Mouse (Mus musculus) lung, postnatal 36 days (tissue): ENCODE measurements around the gene Ptov1.

ENCODE experiments used
- DNase-seq: peaks from one replicate; pipeline ENCODE4 v3.0.0; 2022; ENCODE audit warnings: mixed read lengths

The Ptov1 gene

DNA sequence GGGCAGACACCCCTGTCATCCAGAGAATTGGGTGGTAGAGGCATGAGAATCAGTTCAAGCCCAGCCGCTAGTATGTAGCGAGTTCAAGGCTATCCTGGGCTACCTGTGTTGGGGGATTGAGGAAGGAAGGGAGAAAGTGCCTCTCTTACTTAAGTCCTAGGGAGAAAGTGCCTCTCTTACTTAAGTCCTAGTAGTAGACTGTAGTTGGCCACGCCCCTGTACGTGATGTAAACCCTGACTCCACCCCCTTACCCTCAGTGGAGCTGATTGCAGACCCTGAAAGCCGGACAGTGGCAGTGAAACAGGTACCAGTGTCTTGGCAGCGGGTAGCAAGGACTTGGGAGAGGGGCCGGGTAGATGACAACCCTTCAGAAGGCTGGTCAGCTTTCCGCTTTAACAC lies 11.7 kb downstream of the Ptov1 start:
- DNase-seq = peak; percentile 73

DNA sequence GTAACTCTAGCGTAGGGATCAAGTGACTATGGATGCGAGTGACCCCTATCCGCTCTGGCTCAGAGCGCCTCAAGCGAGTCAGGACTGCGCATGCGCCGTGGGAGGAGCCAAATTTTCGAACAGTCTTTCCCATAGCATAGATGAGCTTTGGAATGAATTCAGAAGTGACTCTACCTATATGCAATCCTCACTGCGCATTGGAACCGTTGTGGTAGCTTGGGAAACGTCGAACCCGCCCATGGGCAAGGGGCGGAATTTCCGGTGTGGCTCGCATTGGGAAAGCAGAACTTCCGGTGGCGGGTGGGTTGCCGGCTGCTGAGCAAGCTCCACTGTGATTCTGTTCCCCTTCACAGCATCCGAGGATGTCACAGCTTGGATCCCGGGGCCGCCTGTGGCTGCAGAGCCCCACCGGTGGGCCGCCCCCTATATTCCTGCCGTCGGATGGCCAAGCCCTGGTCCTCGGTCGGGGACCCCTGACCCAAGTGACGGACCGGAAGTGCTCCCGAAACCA lies 12.5 kb downstream of the Ptov1 start, which contains the start of gene Pnkp:
Gene Pnkp (plus strand): TSS at position 98 of the 511 bp plus-strand sequence.
- DNase-seq = peak; percentile 92

DNA sequence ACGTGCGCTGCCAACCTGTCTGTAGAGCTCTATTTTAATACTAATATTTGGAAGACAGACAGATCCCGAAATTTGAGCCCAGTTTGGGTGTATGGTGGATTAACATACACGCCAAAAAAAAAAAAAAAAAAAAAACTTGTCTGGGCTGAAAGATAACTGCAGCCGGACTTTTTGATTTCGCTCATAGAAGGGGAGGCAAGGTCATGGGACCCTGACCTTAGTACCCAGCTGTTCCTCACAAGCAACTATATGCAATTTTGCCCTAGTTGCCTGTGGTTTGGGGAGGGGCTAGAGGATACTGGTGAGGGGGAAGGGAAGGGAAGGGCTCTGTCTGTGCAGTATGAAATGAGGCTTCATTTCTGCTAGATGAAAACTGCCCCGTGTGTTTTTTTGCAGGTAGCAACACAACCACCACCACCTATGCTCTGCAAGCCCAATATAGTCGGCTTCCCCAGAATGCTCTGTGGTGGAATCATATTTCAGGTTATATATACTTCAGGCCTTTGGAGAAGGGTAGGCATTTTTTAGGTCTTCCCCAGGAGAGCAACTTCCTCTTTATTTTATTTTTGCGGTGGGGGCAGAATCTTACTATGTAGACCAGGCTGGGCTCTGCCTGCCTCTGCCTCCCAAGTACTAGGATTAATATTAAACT lies 13.2 kb downstream of the Ptov1 start:
- DNase-seq = no peak

DNA sequence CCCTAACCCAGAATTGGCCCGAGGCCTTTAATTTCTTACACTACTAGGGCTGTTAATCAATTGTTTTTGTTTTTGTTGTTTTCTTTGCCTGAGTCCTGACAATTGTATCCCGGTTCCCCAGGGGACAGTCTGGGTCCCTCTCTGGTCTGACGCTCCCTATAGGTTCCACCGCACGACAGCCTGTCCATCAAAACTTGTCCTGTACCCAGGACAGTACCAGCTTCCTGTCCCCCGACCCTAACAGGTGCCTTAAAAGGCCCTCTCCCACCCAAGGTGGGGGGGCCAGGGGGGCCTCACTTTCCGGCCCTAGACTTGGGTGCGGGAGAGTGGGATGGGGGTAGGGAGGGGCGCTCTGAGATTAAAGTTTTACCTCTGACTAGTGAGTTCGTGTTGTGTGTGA lies 14.6 kb downstream of the Ptov1 start:
- no peak for DNase-seq

DNA sequence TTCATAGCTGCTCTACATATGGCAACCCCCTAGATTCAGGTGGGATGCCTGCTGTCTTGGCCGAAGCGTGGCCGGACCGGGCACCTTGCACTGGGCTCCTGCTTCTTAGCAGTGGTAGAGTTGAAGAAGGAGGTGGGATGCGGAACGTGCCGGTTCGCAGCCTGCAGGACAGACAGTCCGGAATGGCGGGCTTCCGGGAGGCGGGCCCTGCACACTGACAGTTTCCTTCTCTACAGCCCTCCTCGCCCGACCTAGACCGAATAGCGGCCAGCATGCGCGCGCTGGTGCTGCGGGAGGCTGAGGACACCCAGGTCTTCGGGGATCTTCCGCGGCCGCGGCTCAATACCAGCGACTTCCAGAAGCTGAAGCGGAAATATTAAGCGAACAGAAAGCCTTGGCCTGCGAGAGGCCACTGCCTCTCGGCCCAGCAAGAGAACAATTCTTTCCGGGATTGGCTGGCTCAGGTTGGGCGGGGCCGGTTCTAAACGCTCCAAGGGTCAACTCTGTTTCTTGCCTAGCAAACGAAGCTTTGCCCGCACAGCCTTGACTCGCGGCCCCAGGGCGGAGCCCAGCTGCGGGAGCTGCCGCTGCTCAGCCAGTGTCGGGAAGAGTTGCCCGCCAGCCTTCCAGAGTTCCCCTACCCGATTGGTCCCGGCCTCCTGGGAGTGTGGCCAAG lies 15.1 kb downstream of the Ptov1 start:
- peak; percentile 93 for DNase-seq

DNA sequence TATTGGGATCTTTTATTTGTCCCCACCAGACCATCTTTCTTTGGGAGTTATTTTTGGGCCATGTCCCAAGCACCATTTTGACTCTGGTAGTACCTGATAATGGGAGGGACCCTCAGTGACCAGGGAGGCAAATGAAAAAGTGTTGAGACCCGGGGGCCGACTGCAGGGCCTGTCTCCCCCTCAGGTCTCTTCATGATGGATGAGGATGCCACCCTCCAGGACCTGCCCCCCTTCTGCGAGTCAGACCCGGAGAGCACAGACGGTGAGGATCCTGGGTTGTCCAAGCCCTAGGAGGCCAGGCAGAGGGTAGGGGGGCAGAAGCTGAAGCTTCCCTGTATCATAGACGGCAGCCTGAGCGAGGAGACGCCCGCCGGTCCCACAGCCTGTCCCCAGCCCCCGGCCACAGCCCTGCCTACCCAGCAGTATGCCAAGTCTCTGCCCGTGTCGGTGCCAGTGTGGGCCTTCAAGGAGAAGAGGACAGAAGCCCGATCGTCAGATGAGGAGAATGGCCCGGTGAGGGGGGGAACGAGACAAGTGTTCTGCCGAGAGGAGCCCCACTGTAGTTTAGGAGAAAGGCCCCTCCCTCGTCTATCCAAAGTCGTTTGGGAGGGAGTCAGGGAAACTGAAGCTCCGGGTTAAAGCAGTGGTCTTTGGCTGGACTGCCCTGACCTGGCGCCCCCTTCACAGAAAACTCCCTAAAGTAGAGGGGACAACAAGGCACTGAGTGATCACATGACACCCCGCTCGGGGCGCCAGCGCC lies 15.8 kb downstream of the Ptov1 start:
- no peak for DNase-seq

DNA sequence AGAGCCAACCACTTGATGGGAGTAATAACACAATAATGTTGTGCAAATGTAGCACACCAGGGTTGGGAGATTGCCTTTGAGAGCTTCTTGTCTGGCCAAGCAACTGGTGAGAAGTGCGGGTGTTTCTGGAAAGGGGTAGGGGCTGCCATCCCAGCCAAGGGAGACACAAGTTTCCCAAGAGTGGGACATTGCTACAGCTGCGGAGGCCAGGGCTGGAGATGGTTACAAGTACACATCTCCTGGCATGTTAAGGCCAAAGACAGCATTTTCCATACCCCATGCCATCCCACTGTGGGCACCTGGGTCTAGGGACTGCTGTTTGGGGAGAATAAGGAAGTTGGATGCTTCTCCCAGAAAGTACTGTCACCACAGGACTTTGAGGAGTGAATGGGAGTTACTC lies 16.5 kb downstream of the Ptov1 start:
- no peak for DNase-seq

DNA sequence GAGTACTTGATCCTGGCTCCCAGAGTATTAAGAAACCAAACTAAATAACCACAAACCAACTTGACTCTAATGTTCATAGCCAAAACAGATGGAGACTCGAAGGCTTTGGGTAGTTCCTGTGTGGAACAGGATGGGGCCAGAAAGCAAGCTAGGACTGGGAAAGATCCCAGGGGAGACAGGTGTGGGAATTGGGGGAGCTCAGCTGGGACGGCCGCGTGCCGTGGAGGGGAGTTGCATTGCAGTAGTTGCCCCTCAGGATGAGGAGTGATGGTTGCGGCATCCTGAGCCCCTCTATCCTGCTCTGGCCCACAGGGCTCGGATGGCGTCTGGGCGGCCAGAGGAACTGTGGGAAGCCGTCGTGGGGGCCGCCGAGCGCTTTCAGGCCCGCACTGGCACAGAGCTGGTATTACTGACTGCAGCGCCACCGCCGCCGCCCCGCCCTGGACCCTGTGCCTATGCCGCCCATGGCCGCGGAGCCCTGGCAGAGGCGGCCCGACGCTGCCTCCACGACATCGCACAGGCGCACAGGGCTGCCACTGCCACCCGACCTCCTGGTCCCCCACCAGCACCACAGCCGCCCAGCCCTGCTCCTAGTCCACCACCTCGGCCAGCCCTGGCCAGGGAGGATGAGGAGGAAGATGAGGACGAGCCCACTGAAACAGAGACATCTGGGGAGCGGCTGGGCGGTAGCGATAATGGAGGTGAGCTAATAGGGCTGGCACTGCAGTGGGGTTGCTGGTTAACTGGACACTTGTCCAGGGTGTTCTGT lies 17.1 kb downstream of the Ptov1 start:
- DNase-seq = no peak

DNA sequence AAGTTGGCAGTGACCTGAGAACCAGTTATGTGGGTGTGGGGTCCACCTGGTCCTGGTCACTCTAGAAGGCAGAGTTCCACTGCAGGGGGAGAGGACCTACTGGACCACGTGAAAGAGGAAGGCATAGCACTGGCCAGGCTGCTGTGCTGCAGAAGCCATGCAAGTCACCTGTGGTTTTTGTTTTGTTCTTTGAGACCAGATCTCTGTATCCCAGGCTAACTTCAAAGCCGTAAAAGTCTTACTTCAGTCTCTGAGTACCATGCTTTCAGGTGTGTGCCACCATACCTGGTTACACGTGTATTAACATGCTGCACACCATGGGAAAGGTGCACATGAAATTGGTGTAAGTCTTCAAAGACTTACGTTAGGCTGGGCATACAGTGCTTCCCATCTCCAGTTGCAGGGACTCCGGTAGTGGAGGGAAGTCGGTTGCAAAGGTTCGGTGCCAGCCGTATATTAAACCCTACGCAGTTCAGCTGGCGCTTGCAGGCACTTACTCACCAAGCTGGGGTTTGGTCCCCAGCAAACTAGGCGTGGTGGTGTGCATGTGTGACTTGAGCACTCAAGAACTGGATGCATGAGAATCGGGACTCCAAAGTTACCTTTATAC lies 17.9 kb downstream of the Ptov1 start:
- no peak for DNase-seq

DNA sequence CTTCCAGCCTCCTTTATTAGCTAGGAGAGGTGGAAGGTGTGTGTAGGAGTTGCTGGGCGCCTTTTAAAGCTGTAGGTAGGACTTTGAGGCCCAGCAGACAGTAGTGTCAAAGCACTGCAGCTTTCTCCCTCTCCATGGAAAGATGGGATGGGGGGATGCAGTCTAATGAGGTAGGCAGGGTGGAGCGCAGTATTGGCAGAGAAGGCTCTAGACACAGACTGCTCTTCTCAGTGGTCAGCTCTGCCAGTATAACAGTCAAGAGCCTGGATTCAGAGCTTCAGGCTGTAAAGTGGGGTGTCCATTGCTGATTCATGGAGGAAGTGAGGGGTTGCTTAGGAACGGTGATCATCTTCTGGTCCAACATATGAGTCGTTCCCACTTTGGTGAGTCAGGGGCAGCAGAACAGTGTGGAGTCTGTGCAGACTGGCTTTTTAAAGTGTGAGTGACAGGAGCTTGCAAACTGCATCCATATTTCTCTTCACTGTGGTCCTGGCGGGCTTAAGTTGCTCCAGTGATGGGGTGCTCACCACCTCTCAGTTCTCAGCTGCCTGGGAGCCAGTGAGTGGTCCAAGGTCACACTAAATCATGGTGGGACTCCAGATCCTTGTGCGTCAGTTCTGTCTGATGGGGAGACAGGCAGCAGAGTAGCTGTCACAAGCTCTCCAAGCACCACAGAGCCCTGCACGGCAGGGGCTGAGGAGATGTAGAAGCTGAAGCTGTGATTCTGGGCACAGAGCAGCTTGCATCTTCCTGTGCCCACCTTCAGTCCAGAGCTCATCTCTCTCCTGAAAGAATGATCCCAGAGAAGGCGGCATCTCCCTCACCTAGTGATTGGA lies 18.6 kb downstream of the Ptov1 start:
- no peak for DNase-seq

DNA sequence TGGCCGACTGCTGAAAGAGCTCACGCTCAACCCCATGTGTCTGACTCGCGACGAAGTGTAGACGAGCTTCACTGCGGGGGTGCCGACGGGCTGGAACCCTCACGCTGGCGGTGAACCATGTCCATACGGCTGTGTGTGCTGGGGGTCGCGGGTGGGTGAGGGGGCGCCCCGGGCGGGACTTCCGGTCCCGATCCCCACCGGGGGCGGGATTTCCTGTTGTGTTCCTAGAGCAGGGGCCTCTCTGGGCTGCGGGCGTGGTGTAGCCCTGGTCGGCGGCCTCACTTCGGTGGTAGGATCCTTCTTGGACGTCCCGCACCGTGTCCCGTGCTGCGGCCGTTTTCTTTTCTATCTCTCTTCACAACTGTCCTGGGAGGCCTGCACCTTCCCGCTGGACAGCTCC lies 19.4 kb downstream of the Ptov1 start:
- peak; percentile 80 for DNase-seq

DNA sequence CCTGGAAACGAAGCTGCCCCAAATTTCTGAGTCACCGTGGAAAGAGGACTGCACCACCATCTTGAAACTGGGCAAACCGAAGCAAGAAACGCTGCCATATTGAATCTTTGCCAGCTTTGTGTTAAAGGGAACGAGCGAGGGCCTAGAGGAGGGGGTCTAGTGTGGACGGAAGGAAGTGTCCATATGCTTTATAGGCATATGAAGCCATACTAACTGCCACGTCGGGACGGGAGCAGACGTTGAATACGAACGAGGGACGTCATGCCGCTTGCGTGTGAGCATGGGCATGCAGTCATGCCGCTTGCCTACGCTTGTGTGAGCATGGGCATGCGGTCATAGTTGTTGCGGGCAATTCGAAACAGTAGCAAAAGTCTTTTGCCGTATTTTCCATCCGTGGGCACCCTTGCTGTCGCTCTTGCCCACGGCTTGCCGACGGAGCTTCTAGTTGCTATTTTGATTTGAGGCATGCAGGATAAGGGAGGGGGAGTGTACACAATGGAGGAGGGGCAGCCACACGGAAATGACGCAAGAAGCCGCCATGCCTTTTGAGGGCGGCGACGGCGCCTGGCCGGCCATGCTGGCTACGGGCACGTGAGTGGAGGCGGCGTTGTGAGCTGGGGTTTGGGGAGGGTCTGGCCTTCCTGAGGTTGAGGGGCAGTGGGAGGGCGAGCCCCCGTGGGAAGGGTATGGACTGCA lies 20.0 kb downstream of the Ptov1 start:
- DNase-seq = peak; percentile 95

DNA sequence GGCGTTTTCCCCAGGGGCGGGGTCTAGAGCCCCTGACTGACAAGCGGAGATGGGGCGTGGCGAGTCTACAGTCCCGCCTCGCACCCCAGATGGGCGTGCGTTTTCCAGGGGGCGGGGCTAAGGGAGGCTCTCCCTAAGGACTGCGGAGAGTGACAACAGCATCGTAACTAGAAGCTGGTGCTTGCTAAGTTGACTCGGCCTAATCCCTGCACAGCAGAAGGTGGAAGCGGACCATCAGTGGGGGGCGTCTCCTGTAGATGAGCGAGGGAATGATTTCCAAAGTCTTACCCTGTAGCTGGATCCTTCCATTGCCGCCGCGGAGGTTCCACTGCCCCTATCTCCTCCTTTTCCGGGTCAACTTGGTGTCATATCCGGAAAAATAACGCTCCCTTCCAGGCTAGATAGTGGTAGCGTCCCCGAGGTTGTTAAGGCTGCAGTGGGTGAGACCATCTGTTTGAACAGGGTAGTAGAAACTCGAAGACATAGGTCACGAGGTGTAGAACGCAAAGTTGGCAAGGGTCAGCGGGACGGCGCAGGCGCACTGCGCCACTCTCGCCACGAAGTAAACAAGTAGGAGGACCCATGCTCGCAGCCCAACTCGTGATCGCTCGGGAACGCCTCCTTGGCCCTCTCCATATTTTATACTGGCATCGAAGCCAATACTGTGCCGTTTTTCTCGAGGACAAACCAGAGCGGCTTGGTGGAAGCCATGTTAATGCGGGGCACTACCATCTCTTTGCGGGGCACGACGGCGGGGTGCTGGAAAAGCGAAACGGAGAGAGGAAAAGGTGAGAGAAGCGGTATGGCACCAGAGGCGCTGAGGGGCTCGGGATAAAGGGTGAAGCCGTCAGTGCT lies 20.8 kb downstream of the Ptov1 start, which contains the start of the genes Akt1s1 and Tbc1d17:
Gene Akt1s1 (plus strand): TSS at position 431 of the 855 bp plus-strand sequence.
Gene Tbc1d17 (minus strand): TSS at position 519 of the 855 bp plus-strand sequence.
- peak; percentile 100 for DNase-seq

DNA sequence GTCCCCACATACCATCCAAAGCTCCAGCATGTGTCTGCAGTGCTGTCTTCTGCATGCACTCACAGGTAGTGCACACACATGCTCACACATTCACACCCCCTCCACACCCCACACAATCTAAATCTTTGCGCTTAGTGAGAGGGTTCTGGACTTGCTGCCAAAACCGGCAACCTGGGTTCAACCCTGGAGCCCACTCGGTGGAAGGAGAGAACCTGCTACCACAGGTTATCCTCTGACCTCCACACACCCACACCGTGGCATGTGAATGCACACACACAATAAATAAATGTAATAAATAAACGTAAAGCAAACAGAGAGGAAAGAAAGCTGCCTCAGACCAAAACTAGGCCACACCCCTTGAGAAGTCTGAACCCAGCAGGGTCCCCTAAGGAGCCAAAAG lies 21.8 kb downstream of the Ptov1 start:
- no peak for DNase-seq

DNA sequence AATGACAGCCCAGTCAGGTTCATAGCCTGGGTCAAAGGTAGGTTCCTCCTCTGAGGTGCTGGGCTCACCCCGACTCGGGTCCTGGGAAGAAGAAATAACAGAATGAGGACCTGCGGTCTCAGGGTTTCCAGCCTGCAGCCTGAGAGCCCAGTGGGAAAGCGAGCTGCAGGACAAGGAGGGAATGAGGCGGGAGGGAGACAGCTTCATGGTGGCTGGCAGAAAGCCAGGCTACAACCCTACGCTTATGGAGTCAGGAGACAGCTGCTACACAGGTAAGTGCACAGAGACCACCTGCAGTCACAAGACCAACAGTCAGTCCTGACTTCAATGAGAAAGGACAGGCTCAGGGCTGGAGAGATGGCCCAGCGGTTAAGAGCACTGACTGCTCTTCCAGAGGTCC lies 22.8 kb downstream of the Ptov1 start:
- DNase-seq = no peak

DNA sequence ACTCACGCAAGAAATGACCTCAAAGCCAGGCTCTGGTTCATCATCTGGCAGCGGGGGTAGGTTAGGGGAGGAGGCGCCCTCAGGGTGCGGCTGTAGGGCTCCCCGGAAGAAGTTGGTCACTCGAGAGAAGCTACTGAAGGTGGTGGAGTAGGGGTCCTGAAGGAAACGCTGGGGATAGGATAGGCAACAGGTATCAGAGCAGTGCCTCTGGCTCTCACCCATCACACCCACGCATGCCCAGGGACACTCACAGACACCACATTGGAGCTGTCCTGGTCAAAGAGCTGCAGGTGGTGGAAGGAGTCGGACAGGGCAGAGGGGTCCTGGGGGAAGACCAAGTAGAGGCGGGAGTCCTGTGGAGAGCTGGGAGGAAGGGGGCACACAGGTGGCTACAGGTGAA lies 24.6 kb downstream of the Ptov1 start:
- no peak for DNase-seq

DNA sequence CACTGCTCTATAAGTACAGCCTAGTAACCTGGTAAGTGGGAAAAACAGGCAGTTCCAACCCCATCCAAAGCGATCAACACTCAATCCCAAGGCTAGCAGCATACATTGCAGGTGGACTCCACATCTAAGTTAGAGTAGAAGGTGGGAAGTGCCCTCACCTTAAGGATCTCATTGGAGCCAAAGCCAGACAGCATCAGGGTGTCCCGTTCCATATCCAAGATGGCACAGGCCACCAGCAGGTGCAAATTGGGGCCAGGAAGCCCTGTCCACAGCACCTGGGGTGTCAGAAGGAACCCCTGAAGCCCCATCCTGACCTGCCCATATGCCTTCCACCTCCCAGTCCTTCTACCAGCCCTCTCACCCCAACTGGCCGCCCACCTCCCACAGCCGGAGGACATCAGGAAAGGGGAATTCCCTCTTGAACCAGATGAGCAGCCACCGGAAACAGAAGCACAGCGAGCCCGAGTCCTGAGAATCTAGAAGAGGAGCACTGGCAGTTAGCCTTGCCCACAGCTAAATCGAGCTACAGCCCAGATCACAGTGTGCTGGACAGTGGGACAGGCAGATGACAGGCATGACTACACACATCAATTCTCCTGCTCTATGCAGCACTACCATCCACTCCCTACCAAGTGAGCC lies 27.6 kb downstream of the Ptov1 start:
- no peak for DNase-seq

DNA sequence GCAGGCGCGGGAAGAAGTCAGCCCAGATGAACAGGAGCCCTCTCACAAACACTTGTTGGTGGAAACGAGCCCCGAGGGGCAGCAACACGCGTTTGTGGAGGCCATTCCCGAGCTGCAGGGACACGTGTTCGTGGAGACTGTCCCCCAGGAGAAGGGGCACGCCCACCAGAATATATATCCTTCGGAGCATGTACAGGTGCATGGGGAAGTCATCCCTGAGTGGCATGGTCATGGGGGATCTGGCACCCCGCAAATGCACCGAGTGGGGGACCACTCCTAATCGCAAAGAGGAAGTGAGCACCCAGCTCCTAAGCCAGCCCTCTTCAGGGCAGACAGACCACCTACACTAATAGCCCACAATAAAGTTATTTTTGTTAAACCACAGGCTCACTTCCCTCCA lies 29.2 kb downstream of the Ptov1 start:
- no peak for DNase-seq

DNA sequence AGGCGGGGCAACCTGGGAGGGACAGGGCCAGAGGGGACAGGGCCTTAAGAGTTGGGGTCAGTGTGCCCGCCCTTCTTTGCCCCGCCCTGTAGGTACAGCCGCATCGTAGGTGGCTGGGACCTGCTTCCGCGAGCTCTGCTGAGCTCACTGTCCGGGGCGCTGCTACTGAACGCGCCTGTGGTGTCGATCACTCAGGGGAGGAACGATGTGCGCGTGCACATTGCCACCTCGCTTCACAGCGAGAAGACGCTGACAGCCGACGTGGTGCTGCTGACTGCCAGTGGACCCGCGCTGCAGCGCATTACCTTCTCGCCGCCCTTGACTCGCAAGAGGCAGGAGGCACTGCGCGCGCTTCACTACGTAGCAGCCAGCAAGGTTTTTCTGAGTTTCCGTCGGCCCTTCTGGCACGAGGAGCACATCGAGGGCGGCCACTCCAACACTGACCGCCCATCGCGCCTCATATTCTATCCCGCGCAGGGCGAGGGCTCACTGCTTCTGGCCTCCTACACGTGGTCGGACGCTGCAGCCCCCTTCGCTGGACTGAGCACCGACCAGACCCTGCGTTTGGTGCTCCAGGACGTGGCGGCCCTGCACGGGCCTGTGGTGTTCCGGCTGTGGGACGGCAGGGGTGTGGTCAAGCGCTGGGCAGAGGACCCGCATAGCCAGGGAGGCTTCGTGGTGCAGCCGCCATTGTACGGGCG lies 29.9 kb downstream of the Ptov1 start:
- DNase-seq = peak; percentile 47
